Mouse (Mus musculus): ENCODE measurements around the gene Stim2.

Stim2 gene

GRCm38 (mm10) chr5:53992616-53993015 is 5.7 kb upstream of the Stim2 start:
- in situ Hi-C loops (cut with MboI, MseI): loop anchor here (10.0 kb wide), 1 partner anchor 112 kb away; no protein-coding TSS in a partner anchor

- in situ Hi-C loops (cut with MboI, MseI): loop anchor here (10.0 kb wide), 1 partner anchor 110 kb away; no protein-coding TSS in a partner anchor
These were observed 3.7 kb upstream of the Stim2 start for GRCm38 (mm10) chr5:53994576-53994975.

GRCm38 (mm10) chr5:53995316-53995715 is 3.0 kb upstream of the Stim2 start:
- in situ Hi-C loops (cut with MboI, MseI): loop anchor here (5.0 to 10.0 kb wide), 2 partner anchors 72 to 109 kb away; no protein-coding TSS in a partner anchor

- in situ Hi-C loops (cut with MboI, MseI): loop anchor here (5.0 to 10.0 kb wide), 2 partner anchors 70 to 108 kb away; no protein-coding TSS in a partner anchor
These were observed 1.5 kb upstream of the Stim2 start for GRCm38 (mm10) chr5:53996822-53997221.

GRCm38 (mm10) chr5:53998743-53999460 is 603 bp downstream of the Stim2 start:
- in situ Hi-C loops (cut with MboI, MseI): loop anchor here (5.0 to 10.0 kb wide), 2 partner anchors 68 to 106 kb away; no protein-coding TSS in a partner anchor

- in situ Hi-C loops (cut with MboI, MseI): loop anchor here (5.0 to 10.0 kb wide), 2 partner anchors 68 to 105 kb away; no protein-coding TSS in a partner anchor
These were observed 1.1 kb downstream of the Stim2 start for GRCm38 (mm10) chr5:53999461-53999770.

GRCm38 (mm10) chr5:53999831-54000230 is 1.5 kb downstream of the Stim2 start:
- in situ Hi-C loops (cut with MboI, MseI): loop anchor here (5.0 to 10.0 kb wide), 2 partner anchors 67 to 105 kb away; no protein-coding TSS in a partner anchor

GRCm38 (mm10) chr5:54001021-54001420 is 2.7 kb downstream of the Stim2 start:
- in situ Hi-C loops (cut with MboI, MseI): no loop called here

- in situ Hi-C loops (cut with MboI, MseI): no loop called here
These were observed 7.0 kb downstream of the Stim2 start for GRCm38 (mm10) chr5:54005111-54005864.

GRCm38 (mm10) chr5:54005865-54006225 is 7.5 kb downstream of the Stim2 start:
- in situ Hi-C loops (cut with MboI, MseI): no loop called here

GRCm38 (mm10) chr5:54006845-54007244 is 8.5 kb downstream of the Stim2 start:
- in situ Hi-C loops (cut with MboI, MseI): no loop called here

- in situ Hi-C loops (cut with MboI, MseI): no loop called here
These were observed 9.3 kb downstream of the Stim2 start for GRCm38 (mm10) chr5:54007617-54008016.

- in situ Hi-C loops (cut with MboI, MseI): loop anchor here (10.0 kb wide), 1 partner anchor 138 kb away; no protein-coding TSS in a partner anchor
These were observed 15.0 kb downstream of the Stim2 start for GRCm38 (mm10) chr5:54013271-54013670.

- in situ Hi-C loops (cut with MboI, MseI): loop anchor here (10.0 kb wide), 1 partner anchor 142 kb away; no protein-coding TSS in a partner anchor
These were observed 18.8 kb downstream of the Stim2 start for GRCm38 (mm10) chr5:54017143-54017542.

GRCm38 (mm10) chr5:54018856-54019255 is 20.6 kb downstream of the Stim2 start:
- in situ Hi-C loops (cut with MboI, MseI): loop anchor here (10.0 kb wide), 1 partner anchor 144 kb away; no protein-coding TSS in a partner anchor

GRCm38 (mm10) chr5:54019546-54019945 is 21.2 kb downstream of the Stim2 start:
- in situ Hi-C loops (cut with MboI, MseI): loop anchor here (10.0 kb wide), 1 partner anchor 145 kb away; no protein-coding TSS in a partner anchor

- in situ Hi-C loops (cut with MboI, MseI): no loop called here
These were observed 26.3 kb downstream of the Stim2 start for GRCm38 (mm10) chr5:54024610-54025009.

- in situ Hi-C loops (cut with MboI, MseI): no loop called here
These were observed 27.3 kb downstream of the Stim2 start for GRCm38 (mm10) chr5:54025630-54026029.

- in situ Hi-C loops (cut with MboI, MseI): no loop called here
These were observed 34.9 kb downstream of the Stim2 start for GRCm38 (mm10) chr5:54033217-54033616.

- in situ Hi-C loops (cut with MboI, MseI): no loop called here
These were observed 36.4 kb downstream of the Stim2 start for GRCm38 (mm10) chr5:54034680-54035079.

GRCm38 (mm10) chr5:54038615-54039014 is 40.3 kb downstream of the Stim2 start:
- in situ Hi-C loops (cut with MboI, MseI): no loop called here

GRCm38 (mm10) chr5:54040527-54040926 is 42.2 kb downstream of the Stim2 start:
- in situ Hi-C loops (cut with MboI, MseI): no loop called here
